Mouse (Mus musculus): ENCODE measurements around the gene Lmbr1l.
"Not testable (repeated sequence)": the region's sequence is repeated elsewhere in the genome, so short reads cannot be mapped to it uniquely, and the experiment has no call there.

Lmbr1l gene

GRCm38 (mm10) chr15:98917538-98918498, at the start of gene Lmbr1l:
Lmbr1l (minus strand) TSS chr15:98918231.
- peak; percentile 100 for DNase-seq

- no peak for DNase-seq
These were observed 41.5 kb upstream of the Lmbr1l start for GRCm38 (mm10) chr15:98959531-98959930.

GRCm38 (mm10) chr15:98958901-98959420, 40.9 kb upstream of the Lmbr1l start:
- DNase-seq = no peak

GRCm38 (mm10) chr15:98957475-98957874, 39.4 kb upstream of the Lmbr1l start:
- no peak for DNase-seq

- no peak for DNase-seq
These were observed 38.0 kb upstream of the Lmbr1l start for GRCm38 (mm10) chr15:98956000-98956399.

- no peak for DNase-seq
These were observed 37.3 kb upstream of the Lmbr1l start for GRCm38 (mm10) chr15:98955324-98955723.

- DNase-seq = no peak
These were observed 36.6 kb upstream of the Lmbr1l start for GRCm38 (mm10) chr15:98954425-98955253.

GRCm38 (mm10) chr15:98953401-98954356, 35.6 kb upstream of the Lmbr1l start, which contains the start of the genes Gm49450 and Tuba1a:
Gm49450 (minus strand) TSS chr15:98953551.
Tuba1a (minus strand) TSS chr15:98953703.
- DNase-seq = peak; percentile 97

- peak; percentile 86 for DNase-seq
These were observed 34.8 kb upstream of the Lmbr1l start for GRCm38 (mm10) chr15:98952751-98953400.

GRCm38 (mm10) chr15:98952063-98952455, 34.0 kb upstream of the Lmbr1l start:
- DNase-seq = no peak

- DNase-seq = not testable (repeated sequence)
These were observed 33.4 kb upstream of the Lmbr1l start for GRCm38 (mm10) chr15:98951122-98952062.

- DNase-seq = no peak
These were observed 31.5 kb upstream of the Lmbr1l start for GRCm38 (mm10) chr15:98949607-98949892.

GRCm38 (mm10) chr15:98948857-98949606, 31.0 kb upstream of the Lmbr1l start:
- DNase-seq = no peak

- no peak for DNase-seq
These were observed 30.4 kb upstream of the Lmbr1l start for GRCm38 (mm10) chr15:98948382-98948781.

GRCm38 (mm10) chr15:98947884-98948283, 29.9 kb upstream of the Lmbr1l start:
- DNase-seq = no peak

GRCm38 (mm10) chr15:98943133-98943532, 25.1 kb upstream of the Lmbr1l start:
- DNase-seq = no peak

GRCm38 (mm10) chr15:98942081-98942480, 24.1 kb upstream of the Lmbr1l start:
- DNase-seq = no peak

- DNase-seq = no peak
These were observed 23.5 kb upstream of the Lmbr1l start for GRCm38 (mm10) chr15:98941539-98941938.

GRCm38 (mm10) chr15:98940816-98941215, 22.8 kb upstream of the Lmbr1l start:
- no peak for DNase-seq
